Mouse (Mus musculus): ENCODE measurements around the gene Scfd2. TPM values are rescaled to one million over a fixed set of nuclear protein-coding genes. Genes with fewer than 3 reads are reported as not detected.
A peak's percentile ranks its signal among the peaks of the same experiment; 100 is the strongest.

The Scfd2 gene
- polyA plus RNA-seq, 1 experiment from 2014 or later: 14.9 TPM

DNA sequence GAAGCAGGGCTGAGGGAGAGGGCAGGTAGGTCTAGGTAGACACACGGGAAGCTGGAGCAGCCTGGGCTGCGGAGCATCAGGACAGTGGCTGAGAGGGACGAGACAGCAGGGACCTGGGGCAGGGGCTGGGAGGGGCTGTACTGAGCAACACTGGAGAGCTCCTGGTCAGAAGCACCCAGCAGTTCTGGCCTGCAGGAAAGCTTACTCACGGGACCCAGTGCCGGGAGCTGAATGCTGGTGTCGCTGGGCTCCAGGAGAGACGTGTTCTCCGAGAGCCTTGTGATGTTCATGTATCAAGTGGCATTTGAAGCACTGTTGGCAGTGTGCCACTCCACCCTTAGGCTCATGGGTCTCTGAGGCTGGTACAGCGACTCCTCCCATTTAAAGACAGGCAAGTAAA lies 240.0 kb downstream of the Scfd2 start:
- H3K4me2 ChIP-seq (ENCODE audit: low read depth, low read length): no peak overlapping the region
- peaks cover under 1% of the 10 kb centered on the region; the same call in 1 of the 2 replicates for H3K4me1 ChIP-seq (ENCODE audit: control insufficient read depth, insufficient read depth, low read length)
- no peak for DNase-seq (ENCODE audit: low spot score)
- H3K9me3 ChIP-seq (replicated peaks; ENCODE audit: control insufficient read depth, low read length): no peaks in the 10 kb centered on the region
- no peak overlapping the region for H3K27ac ChIP-seq (replicated peaks; ENCODE audit: low read depth, low read length)
- no peaks in the 10 kb centered on the region for H3K36me3 ChIP-seq (replicated peaks; ENCODE audit: control insufficient read depth, insufficient read depth, low read depth, low read length)
- no peak overlapping the region for H3K9ac ChIP-seq (replicated peaks; ENCODE audit: low read length)
- 81% methylated on average over 9 of the region's 9 CpGs for WGBS
- H3K4me3 ChIP-seq (ENCODE audit: low read depth, low read length): no peak overlapping the region
- ATAC-seq (replicated peaks; ENCODE audit: insufficient number of reproducible peaks, low FRiP score, low TSS enrichment, low read depth): no peak; the same call in 1 of the 2 replicates
- H3K27me3 ChIP-seq (ENCODE audit: control insufficient read depth, insufficient read depth, low read length): no peaks in the 10 kb centered on the region

DNA sequence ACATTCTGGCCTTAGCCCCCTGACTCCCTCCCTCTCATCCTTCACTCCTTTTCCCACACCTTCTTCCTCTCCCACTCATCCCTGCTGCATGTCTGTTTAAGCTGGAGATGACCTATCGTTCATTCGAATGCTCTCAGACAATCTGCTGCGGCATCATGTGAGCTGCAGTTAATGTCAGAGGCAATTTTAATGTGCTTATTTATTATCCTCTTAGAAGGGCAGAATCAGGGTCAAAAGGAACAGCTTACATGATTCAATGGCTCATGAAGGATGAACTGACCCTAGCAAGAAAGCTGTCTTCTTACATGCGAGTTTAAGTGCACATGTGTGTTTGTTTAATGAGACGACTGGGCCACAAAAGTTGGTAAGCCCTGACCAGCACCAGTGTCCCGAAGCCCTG lies 241.6 kb downstream of the Scfd2 start:
- Histone ChIP-seq H3K36me3 (replicated peaks; ENCODE audit: control insufficient read depth, insufficient read depth, low read depth, low read length) (no peaks in the 10 kb centered on the region), H3K4me2 (ENCODE audit: low read depth, low read length) (no peak overlapping the region), H3K9me3 (replicated peaks; ENCODE audit: control insufficient read depth, low read length) (no peaks in the 10 kb centered on the region), H3K4me1 (ENCODE audit: control insufficient read depth, insufficient read depth, low read length) (peaks cover 2% of the 10 kb centered on the region; the same call in 1 of the 2 replicates), H3K27ac (replicated peaks; ENCODE audit: low read depth, low read length) (no peak overlapping the region), H3K27me3 (ENCODE audit: control insufficient read depth, insufficient read depth, low read length) (no peaks in the 10 kb centered on the region), H3K4me3 (ENCODE audit: low read depth, low read length) (no peak overlapping the region), H3K9ac (replicated peaks; ENCODE audit: low read length) (no peak overlapping the region)
- DNase-seq (ENCODE audit: low spot score) (no peak), ATAC-seq (replicated peaks; ENCODE audit: insufficient number of reproducible peaks, low FRiP score, low TSS enrichment, low read depth) (no peak)
- 80% methylated on average over 6 of the region's 6 CpGs for WGBS

DNA sequence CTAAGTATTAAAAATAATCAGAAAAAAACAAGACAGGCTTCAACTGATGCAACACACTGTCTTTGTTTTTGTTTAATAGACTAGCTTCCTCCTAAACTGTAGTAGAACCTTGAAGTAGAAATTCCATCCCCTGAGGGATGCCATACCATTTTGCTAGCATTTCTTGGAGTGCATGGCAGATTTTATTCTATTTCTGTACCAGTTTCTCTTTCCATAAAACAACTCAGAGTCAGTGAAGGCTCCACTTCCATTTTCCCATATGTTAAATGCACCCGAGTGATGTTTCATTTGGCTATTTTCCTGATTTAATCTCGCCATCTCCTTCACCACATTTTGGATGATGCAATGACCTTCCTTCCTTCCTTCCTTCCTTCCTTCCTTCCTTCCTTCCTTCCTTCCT lies 243.4 kb downstream of the Scfd2 start:
- DNase-seq (ENCODE audit: low spot score): no peak
- no peak overlapping the region for H3K27ac ChIP-seq (replicated peaks; ENCODE audit: low read depth, low read length)
- H3K4me2 ChIP-seq (ENCODE audit: low read depth, low read length): no peak overlapping the region
- 92% methylated on average over 2 of the region's 2 CpGs for WGBS
- H3K4me1 ChIP-seq (ENCODE audit: control insufficient read depth, insufficient read depth, low read length): peaks cover 2% of the 10 kb centered on the region; the same call in 1 of the 2 replicates
- no peaks in the 10 kb centered on the region for H3K27me3 ChIP-seq (ENCODE audit: control insufficient read depth, insufficient read depth, low read length)
- no peak overlapping the region for H3K4me3 ChIP-seq (ENCODE audit: low read depth, low read length)
- ATAC-seq (replicated peaks; ENCODE audit: insufficient number of reproducible peaks, low FRiP score, low TSS enrichment, low read depth): no peak
- H3K36me3 ChIP-seq (replicated peaks; ENCODE audit: control insufficient read depth, insufficient read depth, low read depth, low read length): no peaks in the 10 kb centered on the region
- no peak overlapping the region for H3K9ac ChIP-seq (replicated peaks; ENCODE audit: low read length)
- no peaks in the 10 kb centered on the region for H3K9me3 ChIP-seq (replicated peaks; ENCODE audit: control insufficient read depth, low read length)

DNA sequence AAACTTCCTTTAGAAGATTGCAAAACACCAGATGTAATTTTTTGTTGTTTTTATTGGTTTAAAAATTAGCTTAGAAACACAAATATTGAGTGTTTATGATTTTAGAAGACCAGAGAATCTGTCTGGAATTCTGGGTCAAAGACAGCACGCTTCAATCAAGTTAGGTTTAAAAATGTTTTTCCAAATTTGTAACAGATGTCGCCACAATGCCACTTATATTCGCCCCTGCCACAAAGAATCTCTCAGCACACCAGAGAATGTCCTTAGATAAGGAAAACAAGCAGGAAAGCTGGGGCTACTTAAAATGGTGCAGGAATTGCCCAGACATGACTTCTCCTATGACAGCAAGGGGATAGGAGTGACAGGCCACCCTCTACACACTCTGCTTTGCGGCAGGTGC lies 245.3 kb downstream of the Scfd2 start:
- no peak for ATAC-seq (replicated peaks; ENCODE audit: insufficient number of reproducible peaks, low FRiP score, low TSS enrichment, low read depth)
- Histone ChIP-seq H3K27ac (replicated peaks; ENCODE audit: low read depth, low read length) (no peak overlapping the region), H3K27me3 (ENCODE audit: control insufficient read depth, insufficient read depth, low read length) (no peaks in the 10 kb centered on the region), H3K36me3 (replicated peaks; ENCODE audit: control insufficient read depth, insufficient read depth, low read depth, low read length) (no peaks in the 10 kb centered on the region), H3K4me2 (ENCODE audit: low read depth, low read length) (no peak overlapping the region), H3K9ac (replicated peaks; ENCODE audit: low read length) (no peak overlapping the region), H3K9me3 (replicated peaks; ENCODE audit: control insufficient read depth, low read length) (no peaks in the 10 kb centered on the region), H3K4me3 (ENCODE audit: low read depth, low read length) (no peak overlapping the region), H3K4me1 (ENCODE audit: control insufficient read depth, insufficient read depth, low read length) (peaks cover 2% of the 10 kb centered on the region; the same call in 1 of the 2 replicates)
- 38% methylated on average over 4 of the region's 4 CpGs for WGBS
- peak; percentile 65 for DNase-seq (ENCODE audit: low spot score)

DNA sequence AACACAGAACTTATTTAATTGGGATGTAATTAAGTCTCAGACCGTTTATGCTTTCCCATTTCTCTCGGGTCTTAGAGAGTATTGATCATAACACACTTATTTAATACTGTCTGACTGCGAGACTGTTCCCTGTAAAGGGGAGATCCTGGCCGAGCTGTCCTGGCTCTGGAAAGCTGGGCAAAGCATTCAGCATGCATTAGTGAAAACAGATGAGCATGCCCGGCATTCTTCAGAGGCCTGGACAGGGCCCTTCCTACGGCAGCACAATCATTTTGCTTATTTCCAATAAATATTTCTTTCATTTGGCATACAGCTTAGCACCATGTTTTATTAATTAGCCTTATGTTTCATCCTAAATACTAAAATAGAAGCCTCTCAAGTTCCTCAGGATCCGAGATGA lies 245.8 kb downstream of the Scfd2 start:
- H3K27ac ChIP-seq (replicated peaks; ENCODE audit: low read depth, low read length): no peak overlapping the region
- no peak for ATAC-seq (replicated peaks; ENCODE audit: insufficient number of reproducible peaks, low FRiP score, low TSS enrichment, low read depth)
- H3K4me3 ChIP-seq (ENCODE audit: low read depth, low read length): no peak overlapping the region
- H3K4me1 ChIP-seq (ENCODE audit: control insufficient read depth, insufficient read depth, low read length): peaks cover 2% of the 10 kb centered on the region; the same call in 1 of the 2 replicates
- no peak overlapping the region for H3K4me2 ChIP-seq (ENCODE audit: low read depth, low read length)
- H3K36me3 ChIP-seq (replicated peaks; ENCODE audit: control insufficient read depth, insufficient read depth, low read depth, low read length): no peaks in the 10 kb centered on the region
- 29% methylated on average over 7 of the region's 7 CpGs for WGBS
- H3K9me3 ChIP-seq (replicated peaks; ENCODE audit: control insufficient read depth, low read length): no peaks in the 10 kb centered on the region
- DNase-seq (ENCODE audit: low spot score): peak; percentile 69
- no peak overlapping the region for H3K9ac ChIP-seq (replicated peaks; ENCODE audit: low read length)
- no peaks in the 10 kb centered on the region for H3K27me3 ChIP-seq (ENCODE audit: control insufficient read depth, insufficient read depth, low read length)

DNA sequence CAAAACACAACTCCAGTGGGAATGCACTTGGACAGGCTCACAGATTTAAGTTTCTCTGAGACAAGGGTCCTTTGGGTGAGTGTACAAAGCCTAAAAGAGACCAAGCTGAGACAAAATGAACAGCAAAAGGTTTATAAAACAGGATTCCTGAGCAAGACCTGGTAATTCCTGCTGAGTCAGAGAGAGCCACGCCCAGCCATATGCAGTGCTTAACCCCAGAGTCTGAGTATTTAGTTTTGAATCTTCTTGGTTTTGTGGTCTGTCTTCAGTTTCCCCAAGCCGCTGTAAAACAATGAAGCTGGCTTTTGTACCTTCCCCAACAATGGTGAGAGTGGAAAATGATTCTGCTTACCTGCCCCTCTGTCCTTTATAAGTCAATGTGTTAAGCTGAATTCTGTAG lies 246.3 kb downstream of the Scfd2 start:
- Histone ChIP-seq H3K9me3 (replicated peaks; ENCODE audit: control insufficient read depth, low read length) (no peaks in the 10 kb centered on the region), H3K27ac (replicated peaks; ENCODE audit: low read depth, low read length) (no peak overlapping the region), H3K27me3 (ENCODE audit: control insufficient read depth, insufficient read depth, low read length) (no peaks in the 10 kb centered on the region), H3K36me3 (replicated peaks; ENCODE audit: control insufficient read depth, insufficient read depth, low read depth, low read length) (no peaks in the 10 kb centered on the region), H3K4me1 (ENCODE audit: control insufficient read depth, insufficient read depth, low read length) (peaks cover 2% of the 10 kb centered on the region; the same call in 1 of the 2 replicates), H3K4me2 (ENCODE audit: low read depth, low read length) (no peak overlapping the region), H3K9ac (replicated peaks; ENCODE audit: low read length) (no peak overlapping the region), H3K4me3 (ENCODE audit: low read depth, low read length) (no peak overlapping the region)
- WGBS: 70% methylated on average over 2 of the region's 2 CpGs
- DNase-seq (ENCODE audit: low spot score): no peak
- ATAC-seq (replicated peaks; ENCODE audit: insufficient number of reproducible peaks, low FRiP score, low TSS enrichment, low read depth): no peak

DNA sequence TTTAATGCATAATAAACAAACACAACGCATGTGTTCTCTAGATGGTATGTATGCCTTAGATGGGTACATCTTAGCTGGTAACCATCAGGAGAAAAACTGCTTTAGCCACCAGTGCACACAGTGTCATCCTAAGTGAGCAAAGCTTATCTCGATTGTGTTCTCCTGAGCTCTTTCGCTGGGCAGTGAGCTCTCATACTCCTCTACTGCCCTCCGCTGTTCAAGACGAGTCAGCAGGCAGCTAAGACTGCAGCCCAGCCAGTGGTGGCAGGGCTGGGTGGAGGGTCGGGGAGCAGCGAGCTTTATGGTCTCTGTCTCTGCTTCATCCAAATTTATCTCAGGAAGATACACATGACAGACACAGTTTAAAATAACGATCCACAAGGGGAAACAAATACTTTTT lies 248.0 kb downstream of the Scfd2 start:
- no peak overlapping the region for H3K4me3 ChIP-seq (ENCODE audit: low read depth, low read length)
- 44% methylated on average over 8 of the region's 8 CpGs for WGBS
- ATAC-seq (replicated peaks; ENCODE audit: insufficient number of reproducible peaks, low FRiP score, low TSS enrichment, low read depth): no peak

DNA sequence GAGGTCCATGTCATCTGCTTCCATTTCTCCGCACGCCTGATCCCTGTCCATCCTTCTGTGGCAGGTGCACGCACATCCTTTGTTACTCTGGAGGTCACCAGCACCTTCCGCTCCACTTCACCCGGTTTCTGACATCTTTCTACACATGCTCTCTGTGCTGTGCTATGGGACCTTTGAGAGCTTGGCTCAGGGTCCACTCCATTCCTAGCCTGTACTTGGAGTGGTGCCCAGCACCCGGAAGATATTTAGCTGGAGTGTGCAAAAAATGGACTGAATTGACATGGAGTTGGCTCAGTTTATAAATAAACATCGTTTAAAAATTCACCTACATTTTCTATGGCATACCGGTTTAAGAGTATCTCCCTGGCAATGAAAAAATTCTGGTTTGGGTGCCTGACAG lies 250.1 kb downstream of the Scfd2 start:
- no peak for DNase-seq (ENCODE audit: low spot score)
- no peak overlapping the region for H3K27ac ChIP-seq (replicated peaks; ENCODE audit: low read depth, low read length)
- H3K4me1 ChIP-seq (ENCODE audit: control insufficient read depth, insufficient read depth, low read length): 0 out of 2 replicates have a peak, but pooled peaks cover 3% of the 10 kb centered on the region
- no peaks in the 10 kb centered on the region for H3K36me3 ChIP-seq (replicated peaks; ENCODE audit: control insufficient read depth, insufficient read depth, low read depth, low read length)
- H3K9ac ChIP-seq (replicated peaks; ENCODE audit: low read length): no peak overlapping the region
- H3K4me2 ChIP-seq (ENCODE audit: low read depth, low read length): no peak overlapping the region
- H3K4me3 ChIP-seq (ENCODE audit: low read depth, low read length): no peak overlapping the region
- no peaks in the 10 kb centered on the region for H3K27me3 ChIP-seq (ENCODE audit: control insufficient read depth, insufficient read depth, low read length)
- H3K9me3 ChIP-seq (replicated peaks; ENCODE audit: control insufficient read depth, low read length): no peaks in the 10 kb centered on the region
- WGBS: 92% methylated on average over 8 of the region's 8 CpGs
- ATAC-seq (replicated peaks; ENCODE audit: insufficient number of reproducible peaks, low FRiP score, low TSS enrichment, low read depth): no peak

More for the DNA sequence above, 248.0 kb downstream of the Scfd2 start:
- no peaks in the 10 kb centered on the region for H3K27me3 ChIP-seq (ENCODE audit: control insufficient read depth, insufficient read depth, low read length)
- H3K4me1 ChIP-seq (ENCODE audit: control insufficient read depth, insufficient read depth, low read length): peaks cover 2% of the 10 kb centered on the region; the same call in 1 of the 2 replicates
- H3K4me2 ChIP-seq (ENCODE audit: low read depth, low read length): no peak overlapping the region
- no peaks in the 10 kb centered on the region for H3K9me3 ChIP-seq (replicated peaks; ENCODE audit: control insufficient read depth, low read length)
- peak; percentile 63 for DNase-seq (ENCODE audit: low spot score)
- no peaks in the 10 kb centered on the region for H3K36me3 ChIP-seq (replicated peaks; ENCODE audit: control insufficient read depth, insufficient read depth, low read depth, low read length)
- H3K27ac ChIP-seq (replicated peaks; ENCODE audit: low read depth, low read length): no peak overlapping the region
- no peak overlapping the region for H3K9ac ChIP-seq (replicated peaks; ENCODE audit: low read length)
